Mouse (Mus musculus): Measurements from ENCODE around the gene Hoxb1. TPM values are rescaled to one million over a fixed set of nuclear protein-coding genes. Genes with fewer than 3 reads are reported as not detected.

Gene Hoxb1
- polyA plus RNA-seq, 1 experiment from 2014 or later = not detected

GRCm38 (mm10) chr11:96411019-96411418 is 45.5 kb downstream of the Hoxb1 start:
- Histone ChIP-seq H3K9ac (ENCODE audit: low read depth, low read length) (no peak overlapping the region), H3K27ac (ENCODE audit: low read length) (no peak overlapping the region), H3K4me1 (ENCODE audit: control insufficient read depth, low read depth, low read length) (no peaks in the 10 kb centered on the region), H3K27me3 (ENCODE audit: control insufficient read depth, insufficient read depth, low read depth, low read length) (peaks cover 14% of the 10 kb centered on the region), H3K4me3 (ENCODE audit: low read depth, low read length) (no peak overlapping the region), H3K36me3 (ENCODE audit: control insufficient read depth, insufficient read depth) (no peaks in the 10 kb centered on the region), H3K9me3 (replicated peaks; ENCODE audit: control insufficient read depth, low read length) (no peaks in the 10 kb centered on the region), H3K4me2 (ENCODE audit: low read depth, low read length) (no peak overlapping the region)
- no peak for ATAC-seq (ENCODE audit: low read depth)
- WGBS (ENCODE audit: insufficient replicate concordance) = 36% methylated on average over 5 of the region's 5 CpGs

GRCm38 (mm10) chr11:96411934-96412333 is 46.4 kb downstream of the Hoxb1 start:
- Histone ChIP-seq H3K27me3 (ENCODE audit: control insufficient read depth, insufficient read depth, low read depth, low read length) (peaks cover 9% of the 10 kb centered on the region), H3K4me2 (ENCODE audit: low read depth, low read length) (no peak overlapping the region), H3K27ac (ENCODE audit: low read length) (no peak overlapping the region), H3K4me3 (ENCODE audit: low read depth, low read length) (no peak overlapping the region), H3K4me1 (ENCODE audit: control insufficient read depth, low read depth, low read length) (no peaks in the 10 kb centered on the region), H3K9ac (ENCODE audit: low read depth, low read length) (no peak overlapping the region), H3K36me3 (ENCODE audit: control insufficient read depth, insufficient read depth) (no peaks in the 10 kb centered on the region), H3K9me3 (replicated peaks; ENCODE audit: control insufficient read depth, low read length) (no peaks in the 10 kb centered on the region)
- no peak for ATAC-seq (ENCODE audit: low read depth)
- 51% methylated on average over 4 of the region's 4 CpGs for WGBS (ENCODE audit: insufficient replicate concordance)

- Histone ChIP-seq H3K9me3 (replicated peaks; ENCODE audit: control insufficient read depth, low read length) (no peaks in the 10 kb centered on the region), H3K36me3 (ENCODE audit: control insufficient read depth, insufficient read depth) (no peaks in the 10 kb centered on the region), H3K27ac (ENCODE audit: low read length) (no peak overlapping the region), H3K4me1 (ENCODE audit: control insufficient read depth, low read depth, low read length) (no peaks in the 10 kb centered on the region), H3K27me3 (ENCODE audit: control insufficient read depth, insufficient read depth, low read depth, low read length) (peaks cover 4% of the 10 kb centered on the region), H3K4me2 (ENCODE audit: low read depth, low read length) (no peak overlapping the region), H3K4me3 (ENCODE audit: low read depth, low read length) (no peak overlapping the region), H3K9ac (ENCODE audit: low read depth, low read length) (no peak overlapping the region)
- ATAC-seq (ENCODE audit: low read depth) = no peak
- WGBS (ENCODE audit: insufficient replicate concordance) = 41% methylated on average over 9 of the region's 9 CpGs
Observed at GRCm38 (mm10) chr11:96412941-96413491, 47.5 kb downstream of the Hoxb1 start.

- WGBS (ENCODE audit: insufficient replicate concordance) = 20% methylated on average over 8 of the region's 8 CpGs
- no peaks in the 10 kb centered on the region for H3K36me3 ChIP-seq (ENCODE audit: control insufficient read depth, insufficient read depth)
- H3K9me3 ChIP-seq (replicated peaks; ENCODE audit: control insufficient read depth, low read length) = no peaks in the 10 kb centered on the region
- H3K27me3 ChIP-seq (ENCODE audit: control insufficient read depth, insufficient read depth, low read depth, low read length) = peaks cover 4% of the 10 kb centered on the region
- H3K9ac ChIP-seq (ENCODE audit: low read depth, low read length) = no peak overlapping the region
- no peak overlapping the region for H3K4me3 ChIP-seq (ENCODE audit: low read depth, low read length)
- H3K4me2 ChIP-seq (ENCODE audit: low read depth, low read length) = no peak overlapping the region
- ATAC-seq (ENCODE audit: low read depth) = no peak
- H3K27ac ChIP-seq (ENCODE audit: low read length) = no peak overlapping the region
- H3K4me1 ChIP-seq (ENCODE audit: control insufficient read depth, low read depth, low read length) = no peaks in the 10 kb centered on the region
Observed at GRCm38 (mm10) chr11:96413527-96413926, 48.0 kb downstream of the Hoxb1 start.

GRCm38 (mm10) chr11:96414002-96414401 is 48.5 kb downstream of the Hoxb1 start:
- WGBS (ENCODE audit: insufficient replicate concordance) = 32% methylated on average over 2 of the region's 2 CpGs

More at GRCm38 (mm10) chr11:96414002-96414401, 48.5 kb downstream of the Hoxb1 start:
- no peak for ATAC-seq (ENCODE audit: low read depth)
- Histone ChIP-seq H3K4me2 (ENCODE audit: low read depth, low read length) (no peak overlapping the region), H3K4me1 (ENCODE audit: control insufficient read depth, low read depth, low read length) (no peaks in the 10 kb centered on the region), H3K36me3 (ENCODE audit: control insufficient read depth, insufficient read depth) (no peaks in the 10 kb centered on the region), H3K9ac (ENCODE audit: low read depth, low read length) (no peak overlapping the region), H3K27ac (ENCODE audit: low read length) (no peak overlapping the region), H3K27me3 (ENCODE audit: control insufficient read depth, insufficient read depth, low read depth, low read length) (peaks cover 4% of the 10 kb centered on the region), H3K9me3 (replicated peaks; ENCODE audit: control insufficient read depth, low read length) (no peaks in the 10 kb centered on the region), H3K4me3 (ENCODE audit: low read depth, low read length) (no peak overlapping the region)

MicroRNA genes within 50 kb of the gene (microRNA counts, 519-probe panel; counts per million panel counts)
- 2,382 counts per million, percentile 57 among the panel's probes with 10 or more counts for microRNA mmu-miR-10a

Small RNAs within 50 kb of the gene (microRNA-seq; reads per million reads assigned to microRNA genes)
- gene Mir10a = 6,019 reads per million, percentile 90 among the genes with 10 or more reads in this experiment

Other genes starting within 250 kb of the Hoxb1 start
- not detected in 2 replicates for gene Ttll6, start 232.0 kb upstream of the Hoxb1 start, polyA plus RNA-seq (2015; fragmentation: Nextera tagmentation; extraction: Ambion mirVana)
- not detected in 2 replicates for gene Hoxb13, start 171.4 kb upstream of the Hoxb1 start, polyA plus RNA-seq (2015; fragmentation: Nextera tagmentation; extraction: Ambion mirVana)
- gene Hoxb9, start 94.3 kb upstream of the Hoxb1 start, polyA plus RNA-seq (2015; fragmentation: Nextera tagmentation; extraction: Ambion mirVana) = not detected in 2 replicates
- gene Hoxb8, start 83.8 kb upstream of the Hoxb1 start, polyA plus RNA-seq (2015; fragmentation: Nextera tagmentation; extraction: Ambion mirVana) = not detected in 2 replicates
- gene Hoxb7, start 79.1 kb upstream of the Hoxb1 start, polyA plus RNA-seq (2015; fragmentation: Nextera tagmentation; extraction: Ambion mirVana) = 0.18 and 0.25 TPM in 2 replicates
- 0.08 TPM in 1 of 2 replicates, not detected in the other for gene Hoxb6, start 73.3 kb upstream of the Hoxb1 start, polyA plus RNA-seq (2015; fragmentation: Nextera tagmentation; extraction: Ambion mirVana)
- gene Hoxb5, start 62.4 kb upstream of the Hoxb1 start, polyA plus RNA-seq (2015; fragmentation: Nextera tagmentation; extraction: Ambion mirVana) = 0.26 and 0.37 TPM in 2 replicates
- gene Hoxb4, start 47.5 kb upstream of the Hoxb1 start, polyA plus RNA-seq (2015; fragmentation: Nextera tagmentation; extraction: Ambion mirVana) = 0.08 and 0.11 TPM in 2 replicates
- gene Hoxb3, start 42.4 kb upstream of the Hoxb1 start, polyA plus RNA-seq (2015; fragmentation: Nextera tagmentation; extraction: Ambion mirVana) = 0.11 TPM in 1 of 2 replicates, not detected in the other
- gene Hoxb2, start 15.2 kb upstream of the Hoxb1 start, polyA plus RNA-seq (2015; fragmentation: Nextera tagmentation; extraction: Ambion mirVana) = 0.62 and 0.90 TPM in 2 replicates
- 0.12 and 0.39 TPM in 2 replicates for gene Skap1, start 98.8 kb downstream of the Hoxb1 start, polyA plus RNA-seq (2015; fragmentation: Nextera tagmentation; extraction: Ambion mirVana)

All from liver, embryonic 16.5 days (tissue).